Mouse (Mus musculus): ENCODE data around the gene Atp2a3. TPM values are rescaled to one million over a fixed set of nuclear protein-coding genes. Genes with fewer than 3 reads are reported as not detected.

The Atp2a3 gene
- total RNA-seq, 2 experiments from 2014 or later = 6.9 to 7.0 TPM

- Histone ChIP-seq H3K4me3 (no peak overlapping the region), H3K27ac (no peak overlapping the region)
- TF ChIP-seq CTCF (IDR thresholded peaks at IDR 0.05) = no peak
- intact Hi-C loops (cut with DNase I) = no loop called here
- no peak for DNase-seq (ENCODE audit: extremely low spot score in 1 of 2, low spot score in 2 of 2)
Measured at GRCm38 (mm10) chr11:73009531-73010274, 48.7 kb downstream of the Atp2a3 start.

- DNase-seq (ENCODE audit: extremely low spot score in 1 of 2, low spot score in 2 of 2) = no peak
- no peak for TF ChIP-seq CTCF (IDR thresholded peaks at IDR 0.05)
- H3K4me3 ChIP-seq = no peak overlapping the region
- intact Hi-C loops (cut with DNase I) = no loop called here
- peak overlapping the region; percentile 60 for H3K27ac ChIP-seq
Measured at GRCm38 (mm10) chr11:73013981-73014380, 53.0 kb downstream of the Atp2a3 start.

GRCm38 (mm10) chr11:73014831-73015344 lies 53.9 kb downstream of the Atp2a3 start:
- peak; percentile 32 to 60 for DNase-seq (ENCODE audit: extremely low spot score in 1 of 2, low spot score in 2 of 2)
- intact Hi-C loops (cut with DNase I) = no loop called here
- Histone ChIP-seq H3K4me3 (no peak overlapping the region), H3K27ac (peak overlapping the region; percentile 60)
- no peak for TF ChIP-seq CTCF (IDR thresholded peaks at IDR 0.05)

GRCm38 (mm10) chr11:73015391-73016102 lies 54.6 kb downstream of the Atp2a3 start:
- peak in 1 of 2 experiments; percentile 40 for DNase-seq (ENCODE audit: extremely low spot score in 1 of 2, low spot score in 2 of 2)
- intact Hi-C loops (cut with DNase I) = no loop called here
- TF ChIP-seq CTCF (IDR thresholded peaks at IDR 0.05) = no peak
- Histone ChIP-seq H3K27ac (peak overlapping the region; percentile 60), H3K4me3 (no peak overlapping the region)

GRCm38 (mm10) chr11:73016103-73016420 lies 55.1 kb downstream of the Atp2a3 start:
- Histone ChIP-seq H3K4me3 (no peak overlapping the region), H3K27ac (peak overlapping the region; percentile 60; the same call in 1 of the 2 replicates)
- intact Hi-C loops (cut with DNase I) = no loop called here
- no peak for DNase-seq (ENCODE audit: extremely low spot score in 1 of 2, low spot score in 2 of 2)
- no peak for TF ChIP-seq CTCF (IDR thresholded peaks at IDR 0.05)

GRCm38 (mm10) chr11:73018471-73019146 lies 57.6 kb downstream of the Atp2a3 start, which contains the start of gene Camkk1:
Gene Camkk1, plus strand, starts transcription at chr11:73019008.
- peak within 1 kb of the TSS; percentile 94 for H3K4me3 ChIP-seq
- DNase-seq (ENCODE audit: extremely low spot score in 1 of 2, low spot score in 2 of 2) = peak; percentile 95 to 96
- no peak for TF ChIP-seq CTCF (IDR thresholded peaks at IDR 0.05)
- peak within 1 kb of the TSS; percentile 96 for H3K27ac ChIP-seq
- intact Hi-C loops (cut with DNase I) = loop anchor here (1.0 to 2.0 kb wide), 2 partner anchors 29 to 452 kb away; partner anchors contain the start of gene Ncbp3

GRCm38 (mm10) chr11:73019147-73019795 lies 58.3 kb downstream of the Atp2a3 start:
- intact Hi-C loops (cut with DNase I) = loop anchor here (1.0 to 2.0 kb wide), 2 partner anchors 28 to 452 kb away; partner anchors contain the start of gene Ncbp3
- DNase-seq (ENCODE audit: extremely low spot score in 1 of 2, low spot score in 2 of 2) = peak; percentile 82 to 84
- H3K27ac ChIP-seq = peak overlapping the region; percentile 96
- peak overlapping the region; percentile 94 for H3K4me3 ChIP-seq
- TF ChIP-seq CTCF (IDR thresholded peaks at IDR 0.05) = no peak

- no peak for TF ChIP-seq CTCF (IDR thresholded peaks at IDR 0.05)
- DNase-seq (ENCODE audit: extremely low spot score in 1 of 2, low spot score in 2 of 2) = peak; percentile 26 to 50
- intact Hi-C loops (cut with DNase I) = loop anchor here (5.0 kb wide), 1 partner anchor 529 kb away; no protein-coding TSS in a partner anchor
- H3K27ac ChIP-seq = peak overlapping the region; percentile 78
- peak overlapping the region; percentile 94 for H3K4me3 ChIP-seq
Measured at GRCm38 (mm10) chr11:73020953-73021800, 60.2 kb downstream of the Atp2a3 start.

- peak overlapping the region; percentile 70 for H3K27ac ChIP-seq
- DNase-seq (ENCODE audit: extremely low spot score in 1 of 2, low spot score in 2 of 2) = peak; percentile 80 to 87
- intact Hi-C loops (cut with DNase I) = loop anchor here (5.0 kb wide), 1 partner anchor 531 kb away; no protein-coding TSS in a partner anchor
Measured at GRCm38 (mm10) chr11:73023099-73023498, 62.1 kb downstream of the Atp2a3 start.

GRCm38 (mm10) chr11:73023827-73024226 lies 62.9 kb downstream of the Atp2a3 start:
- H3K27ac ChIP-seq = peak overlapping the region; percentile 56
- no peak overlapping the region for H3K4me3 ChIP-seq
- TF ChIP-seq CTCF (IDR thresholded peaks at IDR 0.05) = no peak
- intact Hi-C loops (cut with DNase I) = loop anchor here (5.0 kb wide), 1 partner anchor 532 kb away; no protein-coding TSS in a partner anchor
- DNase-seq (ENCODE audit: extremely low spot score in 1 of 2, low spot score in 2 of 2) = no peak

More at GRCm38 (mm10) chr11:73023099-73023498, 62.1 kb downstream of the Atp2a3 start:
- TF ChIP-seq CTCF (IDR thresholded peaks at IDR 0.05) = no peak
- no peak overlapping the region for H3K4me3 ChIP-seq

Data from left cerebral cortex, adult 2 months (tissue).